Mouse (Mus musculus) testis, postnatal 14 days (tissue): ENCODE measurements around the gene Rapgef5.
"Not testable (repeated sequence)": the region's sequence is repeated elsewhere in the genome, so short reads cannot be mapped to it uniquely, and the experiment has no call there.

Experiments used
- DNase-seq: peaks from one replicate; pipeline ENCODE4 v3.0.0; 2021; ENCODE audit warnings: low spot score

The Rapgef5 gene

GRCm38 (mm10) chr12:117770211-117770610, 253.9 kb downstream of the Rapgef5 start:
- no peak for DNase-seq

- DNase-seq = no peak
These were observed 254.9 kb downstream of the Rapgef5 start for GRCm38 (mm10) chr12:117771156-117771555.

- DNase-seq = no peak
These were observed 256.4 kb downstream of the Rapgef5 start for GRCm38 (mm10) chr12:117772638-117773037.

GRCm38 (mm10) chr12:117776841-117777240, 260.6 kb downstream of the Rapgef5 start:
- no peak for DNase-seq

- no peak for DNase-seq
These were observed 265.1 kb downstream of the Rapgef5 start for GRCm38 (mm10) chr12:117781360-117781759.

GRCm38 (mm10) chr12:117783426-117783825, 267.1 kb downstream of the Rapgef5 start:
- no peak for DNase-seq

GRCm38 (mm10) chr12:117786621-117787020, 270.3 kb downstream of the Rapgef5 start:
- no peak for DNase-seq

- DNase-seq = no peak
These were observed 272.3 kb downstream of the Rapgef5 start for GRCm38 (mm10) chr12:117788513-117789011.

- no peak for DNase-seq
These were observed 272.7 kb downstream of the Rapgef5 start for GRCm38 (mm10) chr12:117789017-117789416.

GRCm38 (mm10) chr12:117795303-117795702, 279.0 kb downstream of the Rapgef5 start:
- no peak for DNase-seq

GRCm38 (mm10) chr12:117803989-117804388, 287.7 kb downstream of the Rapgef5 start, which contains the start of gene Cdca7l:
TSS of gene Cdca7l (plus strand) at chr12:117804289.
- not testable (repeated sequence) for DNase-seq

- DNase-seq = no peak
These were observed 289.3 kb downstream of the Rapgef5 start for GRCm38 (mm10) chr12:117805576-117805975.

- no peak for DNase-seq
These were observed 289.8 kb downstream of the Rapgef5 start for GRCm38 (mm10) chr12:117806007-117806451.

- DNase-seq = no peak
These were observed 290.2 kb downstream of the Rapgef5 start for GRCm38 (mm10) chr12:117806470-117806869.

- no peak for DNase-seq
These were observed 291.4 kb downstream of the Rapgef5 start for GRCm38 (mm10) chr12:117807637-117808036.

GRCm38 (mm10) chr12:117808355-117809326, 292.4 kb downstream of the Rapgef5 start:
- no peak for DNase-seq
